Mouse (Mus musculus): ENCODE measurements at regions not wholly inside any gene's neighbourhood (a gene's known extent, or its start where the extent isn't known, plus 50 kb on each side); places are given as distances from the start of the nearest gene placed in this dataset.
"Not testable (repeated sequence)": the region's sequence is repeated elsewhere in the genome, so short reads cannot be mapped to it uniquely, and the experiment has no call there.

- ATAC-seq = no peak
Observed at GRCm38 (mm10) chr16:25478300-25478699, 191.7 kb downstream of the Tprg start.

- ATAC-seq = no peak
Observed at GRCm38 (mm10) chr16:25483831-25484254, 197.2 kb downstream of the Tprg start.

DNA sequence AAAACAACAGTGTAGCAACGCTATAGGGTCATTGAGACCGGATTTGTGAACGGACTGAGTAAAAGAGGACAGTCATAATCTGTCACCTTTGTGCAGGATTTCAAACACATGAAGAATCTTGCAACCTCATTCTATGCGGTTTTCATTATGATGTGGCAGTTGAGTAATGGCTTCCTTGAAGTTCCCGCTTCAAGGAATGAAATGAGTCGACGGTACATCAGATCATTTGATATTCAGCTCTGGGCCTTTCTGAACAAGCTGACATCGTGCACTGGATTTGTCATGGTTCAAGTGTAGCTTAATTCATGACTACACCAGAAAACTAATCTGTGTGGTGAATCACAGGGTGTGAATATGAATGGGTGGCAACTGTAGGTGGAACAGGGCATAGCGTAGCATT lies 198.4 kb downstream of the Tprg start:
- peak; percentile 49 for ATAC-seq

DNA sequence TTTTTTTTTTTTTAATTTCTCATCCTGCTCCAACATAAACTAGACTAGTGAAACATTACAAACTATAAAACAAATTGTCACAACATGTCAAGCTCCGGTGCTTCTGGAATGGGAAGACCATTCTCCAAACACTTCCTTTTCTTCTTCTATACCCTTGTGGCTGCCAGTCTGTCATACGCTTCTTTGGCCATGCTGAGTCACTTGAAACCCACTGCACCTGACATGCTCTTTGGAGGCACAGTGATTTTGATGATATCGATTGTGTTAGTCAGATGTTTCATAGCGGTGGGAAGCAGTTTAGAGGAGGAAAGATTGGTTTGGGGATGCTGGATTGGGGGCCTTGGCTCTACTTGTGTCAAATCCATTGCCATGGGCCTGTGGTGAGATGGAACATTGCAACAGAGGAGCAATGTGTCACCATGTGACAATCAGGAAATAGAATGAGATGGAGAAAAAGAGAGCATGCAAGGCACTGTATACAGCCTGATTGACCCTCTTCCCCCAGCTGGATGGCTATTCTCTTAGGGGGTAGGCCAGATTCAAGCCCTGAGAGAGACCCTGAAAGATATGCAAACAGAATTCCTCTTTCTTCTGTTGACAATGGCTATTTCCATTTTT lies 197.0 kb upstream of the Trp63 start:
- no peak for ATAC-seq

GRCm38 (mm10) chr16:25490847-25491246 lies 192.7 kb upstream of the Trp63 start:
- no peak for ATAC-seq

GRCm38 (mm10) chr16:25494153-25494552 lies 189.4 kb upstream of the Trp63 start:
- ATAC-seq = no peak

GRCm38 (mm10) chr16:25495586-25496196 lies 187.9 kb upstream of the Trp63 start:
- no peak for ATAC-seq

GRCm38 (mm10) chr16:25504829-25505228 lies 178.7 kb upstream of the Trp63 start:
- ATAC-seq = no peak

GRCm38 (mm10) chr16:25517114-25517868 lies 166.3 kb upstream of the Trp63 start:
- ATAC-seq = no peak

DNA sequence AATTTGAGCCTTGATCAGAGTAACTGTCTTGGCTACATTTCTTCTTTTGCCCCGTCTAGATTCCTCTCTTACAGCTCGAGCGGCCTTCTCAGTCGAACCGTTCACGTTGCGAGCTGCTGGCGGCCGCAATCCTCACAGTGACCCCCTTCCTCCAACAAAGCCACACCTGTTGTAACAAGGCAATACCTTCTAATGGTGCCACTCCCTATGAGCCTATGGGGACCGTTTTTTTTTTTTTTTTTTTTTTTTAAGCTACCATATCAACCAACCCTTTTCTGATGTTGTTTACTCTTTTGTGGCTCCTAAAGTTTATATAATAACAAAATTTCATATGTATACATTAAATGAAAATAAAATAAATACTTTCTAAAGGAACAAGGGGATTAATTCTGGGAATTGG lies 160.4 kb upstream of the Trp63 start:
- ATAC-seq = not testable (repeated sequence)

DNA sequence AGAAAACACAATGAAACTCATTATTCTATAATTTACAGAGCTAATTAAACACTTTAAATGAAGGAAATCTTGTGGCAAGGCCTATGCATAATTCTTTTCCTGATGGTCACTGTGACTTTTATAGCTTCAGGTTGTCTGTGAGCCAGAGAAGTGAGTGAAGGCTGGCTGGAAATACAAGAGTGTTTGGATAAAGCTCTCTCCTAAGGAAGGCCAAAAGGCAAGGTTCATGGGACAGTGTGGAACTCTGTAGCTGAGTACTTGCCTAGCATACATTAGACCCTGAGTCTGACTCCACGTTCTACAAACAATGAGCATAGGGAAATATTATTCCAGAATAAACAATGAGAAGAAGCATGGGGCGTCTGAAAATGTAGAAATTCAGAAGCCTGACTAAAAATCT lies 159.9 kb upstream of the Trp63 start:
- ATAC-seq = no peak

- ATAC-seq = no peak
Observed at GRCm38 (mm10) chr16:25527850-25528249, 155.7 kb upstream of the Trp63 start.

GRCm38 (mm10) chr16:25528313-25528712 lies 155.2 kb upstream of the Trp63 start:
- no peak for ATAC-seq

DNA sequence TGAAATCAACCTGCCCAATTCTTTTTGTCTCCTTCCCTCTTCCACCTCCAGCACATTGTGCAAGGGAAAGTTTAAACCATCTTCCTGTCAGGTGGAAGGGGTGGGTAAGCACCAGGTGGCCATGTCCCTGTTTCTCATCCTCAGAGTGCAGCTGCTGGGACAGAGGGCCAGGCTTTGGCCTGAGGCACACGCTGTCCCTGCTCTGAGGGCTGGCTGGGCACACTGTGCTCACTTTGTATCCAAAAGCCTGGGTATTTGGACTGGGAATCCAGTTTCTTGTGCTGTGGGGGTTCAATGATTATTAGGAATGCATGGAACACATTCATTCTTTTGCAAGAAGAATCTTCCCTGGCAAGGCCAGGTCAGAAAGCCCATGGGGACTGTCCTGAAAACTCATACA lies 153.9 kb upstream of the Trp63 start:
- ATAC-seq = no peak

DNA sequence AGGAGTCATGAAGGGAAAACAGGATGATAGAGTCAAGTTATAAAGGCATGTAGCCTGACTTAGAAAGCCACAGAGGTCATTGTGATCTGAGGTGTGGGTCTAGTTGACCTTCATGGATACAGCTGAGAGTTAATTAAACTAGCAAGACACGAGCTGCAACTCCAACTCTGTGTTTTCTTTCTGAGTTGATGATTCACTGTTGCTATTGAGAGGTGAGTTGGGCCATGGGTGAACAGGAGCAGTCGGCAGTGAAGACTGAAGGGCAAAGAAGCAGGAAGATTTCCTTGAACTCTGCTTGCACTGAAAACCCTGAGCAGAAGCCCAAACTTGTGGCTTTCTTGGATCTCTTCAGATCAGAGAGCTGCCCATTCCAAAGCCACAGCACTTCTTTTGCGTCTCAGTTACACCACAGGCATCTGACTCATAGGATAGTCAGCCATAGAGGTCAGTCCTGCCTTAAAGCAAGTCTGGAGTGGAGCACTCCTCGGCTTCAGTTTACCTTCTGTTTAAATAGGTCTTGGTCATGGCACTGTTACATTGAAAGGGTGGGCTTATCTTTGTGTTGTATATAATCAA lies 151.7 kb upstream of the Trp63 start:
- ATAC-seq = no peak

DNA sequence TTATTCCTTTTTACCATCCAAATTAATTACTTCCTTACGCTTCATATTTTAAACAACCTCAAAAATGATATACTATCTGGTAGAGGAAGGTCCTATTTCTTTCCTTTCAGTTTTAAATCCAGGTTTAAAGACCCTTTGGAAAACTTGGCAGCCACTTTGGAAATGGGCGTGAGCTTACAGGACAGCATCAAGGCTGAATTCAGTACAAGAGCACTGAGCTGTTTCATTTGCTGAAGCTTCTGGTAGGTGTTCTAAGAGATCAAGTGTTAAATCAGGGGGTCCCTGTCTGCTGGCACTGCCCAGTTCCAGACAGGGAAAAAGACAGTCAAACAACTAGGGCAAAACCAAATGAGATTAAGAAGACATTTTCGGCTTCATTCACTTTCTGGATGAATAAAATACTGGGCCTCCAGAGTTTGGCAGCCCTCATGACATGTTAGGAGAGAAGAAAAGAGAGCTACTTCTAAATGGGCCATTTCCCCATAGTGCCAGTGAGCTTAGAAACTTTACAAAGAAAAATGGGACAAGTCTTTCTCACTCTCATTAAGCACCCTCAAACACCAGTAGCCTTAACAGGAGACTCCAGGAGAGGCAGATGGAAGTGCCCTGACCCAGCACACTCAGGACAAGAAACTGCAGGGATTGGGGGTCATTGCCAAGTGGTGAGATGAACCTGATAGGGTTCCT lies 150.9 kb upstream of the Trp63 start:
- no peak for ATAC-seq

DNA sequence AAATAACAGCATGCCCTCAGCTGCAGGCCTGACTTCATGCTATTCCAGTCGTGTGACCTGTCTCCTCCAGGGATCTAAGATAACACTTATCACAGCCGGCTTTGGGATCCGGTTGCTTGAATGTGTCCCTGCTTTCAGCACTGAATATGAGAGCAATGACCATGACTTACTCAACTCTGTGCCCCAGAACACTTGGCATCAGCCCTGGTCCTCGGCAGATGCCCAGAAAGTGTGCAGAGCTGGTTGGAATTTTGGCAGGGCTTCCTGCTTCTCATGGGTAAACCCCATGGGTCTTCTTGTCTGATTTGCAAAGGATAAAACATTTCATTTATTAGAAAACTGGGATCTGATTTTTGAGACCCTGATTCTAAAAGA lies 150.4 kb upstream of the Trp63 start:
- ATAC-seq = no peak

DNA sequence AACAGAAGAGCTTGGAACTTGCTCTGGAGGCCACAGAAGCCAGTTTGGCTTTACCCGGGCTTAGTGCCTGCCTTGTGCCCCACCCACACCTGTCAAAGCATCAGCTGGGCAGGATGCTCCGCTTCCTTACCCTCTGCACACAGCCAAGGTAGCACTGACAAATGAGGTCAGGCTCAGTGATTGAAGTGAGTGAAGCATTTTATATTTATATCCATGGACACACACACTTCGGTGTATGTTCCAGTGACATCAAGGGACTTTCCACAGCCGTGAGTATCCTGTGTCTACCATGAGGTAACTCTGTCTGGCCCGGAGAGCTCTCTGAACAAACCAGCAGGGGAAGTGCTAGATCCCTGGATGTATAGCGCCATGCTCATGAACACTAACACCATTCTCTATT lies 147.0 kb upstream of the Trp63 start:
- no peak for ATAC-seq

- ATAC-seq = no peak
Observed at GRCm38 (mm10) chr16:25549542-25550110, 133.9 kb upstream of the Trp63 start.

DNA sequence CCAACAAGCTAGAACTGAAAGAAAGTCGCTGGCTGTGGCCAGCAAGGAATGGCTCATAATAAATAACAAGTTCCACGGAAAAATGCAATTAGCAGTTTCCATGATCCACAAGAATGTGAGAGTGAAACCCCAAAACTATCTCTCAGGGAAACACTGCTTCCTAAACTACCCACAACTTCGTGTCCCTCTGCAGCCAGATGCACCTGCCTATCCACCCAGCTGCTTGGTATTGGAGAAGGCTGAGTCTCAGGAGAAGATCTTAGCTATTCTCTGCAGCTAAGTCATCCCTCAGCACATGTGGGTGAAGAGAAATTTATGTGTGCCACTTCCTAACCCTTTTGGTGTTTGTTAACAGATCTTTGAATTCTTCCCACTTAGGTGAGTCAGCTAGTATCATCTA lies 126.4 kb upstream of the Trp63 start:
- no peak for ATAC-seq

DNA sequence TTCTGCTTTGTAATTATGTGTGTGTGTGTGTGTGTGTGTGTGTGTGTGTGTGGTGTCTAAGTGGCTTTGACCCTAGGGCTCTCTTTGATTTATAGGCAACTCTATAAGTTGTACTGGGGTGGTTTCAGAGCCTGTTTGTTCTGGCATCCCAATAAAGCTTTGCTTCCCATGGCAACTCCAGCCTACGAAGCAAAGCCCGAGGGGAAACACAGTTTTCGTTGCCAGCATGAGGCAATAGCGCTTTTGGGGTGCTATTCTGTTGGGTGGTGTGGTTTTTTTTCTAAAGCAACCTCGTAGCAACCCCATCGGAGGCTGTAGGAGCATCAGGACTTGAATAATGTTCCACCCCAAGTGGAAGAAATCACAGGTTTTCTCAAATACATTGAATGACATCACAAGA lies 103.3 kb upstream of the Trp63 start:
- ATAC-seq = no peak

GRCm38 (mm10) chr16:25584337-25585069 lies 99.1 kb upstream of the Trp63 start:
- no peak for ATAC-seq

Measured in CD4-positive, CD25-positive, alpha-beta regulatory T cell, adult 4 months (primary cell).